Mouse (Mus musculus) thymus, postnatal 14 days (tissue): Measurements from ENCODE around the gene Olfr498.

Experiments used
- DNase-seq: peaks from one replicate; pipeline ENCODE4 v3.0.0; 2021

Olfr498 gene

GRCm38 (mm10) chr7:108465026-108465425, at the start of gene Olfr498:
Olfr498 (plus strand) TSS chr7:108465326.
- DNase-seq, result no peak

- no peak for DNase-seq
Measured at GRCm38 (mm10) chr7:108420121-108420520, 45.0 kb upstream of the Olfr498 start, which contains the start of gene Olfr497. Olfr497 (plus strand) TSS chr7:108420421.
